Mouse (Mus musculus) brain, adult 10 weeks (tissue): ENCODE measurements around the gene Lias. TPM values are rescaled to one million over a fixed set of nuclear protein-coding genes. Genes with fewer than 3 reads are reported as not detected.

Source experiments
- polyA plus RNA-seq: library from polyadenylated mRNA; stranded (reverse); fragments of 350-450 nt; fragmentation: Illumina TruSeq; extraction: RNeasy Lipid Tissue Mini Kit (QIAGEN cat#74804); gene quantifications from one replicate; pipeline ENCODE4 v1.2.3, GENCODE M21; 2015; ENCODE audit warnings: low read depth, low replicate concordance

Gene Lias
- 43.9 TPM for polyA plus RNA-seq

GRCm38 (mm10) chr5:65390648-65391644, at the start of gene Lias, which contains the start of gene Rpl9:
Gene Lias, plus strand, starts transcription at chr5:65391497.
Gene Rpl9, minus strand, starts transcription at chr5:65391444.

GRCm38 (mm10) chr5:65348168-65348567, 43.1 kb upstream of the Lias start, which contains the start of gene Klb:
Gene Klb, plus strand, starts transcription at chr5:65348314.

GRCm38 (mm10) chr5:65435806-65436561, 44.7 kb downstream of the Lias start, which contains the start of gene Ugdh:
Gene Ugdh, minus strand, starts transcription at chr5:65435949.

Other genes starting within 250 kb of the Lias start
- gene Wdr19, start 191.8 kb upstream of the Lias start, polyA plus RNA-seq: 11.7 TPM
- gene Rfc1, start 55.8 kb upstream of the Lias start, polyA plus RNA-seq: 20.7 TPM
- not detected for gene Klb, start 43.2 kb upstream of the Lias start, polyA plus RNA-seq
- gene Rpl9, start 53 bp upstream of the Lias start, polyA plus RNA-seq: 1,559 TPM
- 21.8 TPM for gene Ugdh, start 44.5 kb downstream of the Lias start, polyA plus RNA-seq
- gene Gm43552, start 101.3 kb downstream of the Lias start, polyA plus RNA-seq: not detected
- 168 TPM for gene Smim14, start 145.7 kb downstream of the Lias start, polyA plus RNA-seq
- 109 TPM for gene Ube2k, start 145.7 kb downstream of the Lias start, polyA plus RNA-seq